Comparison of ENCODE assay signal across 9 mouse cellular contexts in genomic region chrX:136304295-136304694, GRCm38 (mm10). TPM values are rescaled to one million over a fixed set of nuclear protein-coding genes. Genes with fewer than 3 reads are reported as not detected.
DNase-seq lines count a peak whose midpoint lies in the region; ATAC-seq and TF ChIP-seq lines count a peak whose summit lies in the region.
"Had no signal": no experiment of that assay in that cellular context is flagged by ENCODE, and none has a peak within 500 bp of the region (broad histone marks: within the 10 kb centered on the region; RNA-seq: fewer than 3 reads in every experiment).

No protein-coding gene starts in this region.

- H3K9ac ChIP-seq in embryonic facial prominence, embryonic 14.5 days (ENCODE audit: low read depth, low read length): no peak overlapping the region

- intact Hi-C loops in left cerebral cortex, adult 2 months (cut with DNase I): loop anchor here (2.0 kb wide), 1 partner anchor 65 kb away; no protein-coding TSS in a partner anchor
- intact Hi-C loops in left cerebral cortex, postnatal 10 days (cut with DNase I): loop anchor here (2.0 kb wide), 1 partner anchor 65 kb away; no protein-coding TSS in a partner anchor

- no peaks in the 10 kb centered on the region for H3K36me3 ChIP-seq in embryonic facial prominence, embryonic 14.5 days (ENCODE audit: control insufficient read depth, insufficient read depth, low read length)

- ATAC-seq in cerebellum, adult (ENCODE audit: insufficient number of reproducible peaks, low FRiP score, low TSS enrichment): no peak
- ATAC-seq in embryonic facial prominence, embryonic 14.5 days (ENCODE audit: low read depth): no peak

- H3K27ac ChIP-seq in left cerebral cortex, adult 2 months: no peak overlapping the region
- no peak overlapping the region for H3K27ac ChIP-seq in embryonic facial prominence, embryonic 14.5 days (replicated peaks; ENCODE audit: low read depth, low read length)

- peak; percentile 27 for DNase-seq in cerebellum, adult 11 months
- DNase-seq in left cerebral cortex, adult 2 months (ENCODE audit: extremely low spot score in 1 of 2, low spot score in 2 of 2): peak; percentile 19 to 44
- no peak for DNase-seq in left cerebral cortex, postnatal 10 days (ENCODE audit: extremely low spot score in 1 of 2, low spot score in 2 of 2)
- peak; percentile 21 for DNase-seq in ZHBTc4 (ENCODE audit: low read depth, low spot score)
- DNase-seq in embryonic facial prominence, embryonic 14.5 days (ENCODE audit: low spot score): peak; percentile 23
- DNase-seq in lung, adult 18-20 months: peak; percentile 3 to 10
- DNase-seq in thymus, postnatal 25 days: peak; percentile 13

- no peaks in the 10 kb centered on the region for H3K27me3 ChIP-seq in embryonic facial prominence, embryonic 14.5 days (replicated peaks; ENCODE audit: control insufficient read depth, insufficient read depth, low read length)

- no peak overlapping the region for H3K4me3 ChIP-seq in left cerebral cortex, adult 2 months
- H3K4me3 ChIP-seq in embryonic facial prominence, embryonic 14.5 days (ENCODE audit: low read depth, low read length): no peak overlapping the region
- H3K4me3 ChIP-seq: megakaryocyte, embryonic 14.5 days had no signal

- no peaks in the 10 kb centered on the region for H3K4me1 ChIP-seq in embryonic facial prominence, embryonic 14.5 days (ENCODE audit: control insufficient read depth, insufficient read depth, low read length)
- H3K4me1 ChIP-seq: megakaryocyte, embryonic 14.5 days had no signal

- H3K4me2 ChIP-seq in embryonic facial prominence, embryonic 14.5 days (ENCODE audit: low read depth, low read length): no peak overlapping the region

- TF ChIP-seq CTCF in left cerebral cortex, adult 2 months (IDR thresholded peaks at IDR 0.05): peak; percentile 83

- no peaks in the 10 kb centered on the region for H3K9me3 ChIP-seq in embryonic facial prominence, embryonic 14.5 days (ENCODE audit: control insufficient read depth, low read length)

RNA-seq across cellular contexts. Expression of gene Bex3, which starts 34.2 kb away (rescaled TPM):
- total RNA-seq in left cerebral cortex, adult 2 months (2021): 100 to 1,000 TPM; 276 to 281 TPM
- total RNA-seq in left cerebral cortex, postnatal 10 days (2021): 100 to 1,000 TPM; 401 to 439 TPM
- polyA plus RNA-seq in embryonic facial prominence, embryonic 14.5 days (2014; fragmentation: Nextera tagmentation; extraction: Ambion mirVana): 391 and 421 TPM in 2 replicates

RNA-seq across cellular contexts. Expression of gene Tceal9, which starts 59.4 kb away (rescaled TPM):
- total RNA-seq in left cerebral cortex, adult 2 months (2021): 100 to 1,000 TPM; 124 to 129 TPM
- total RNA-seq in left cerebral cortex, postnatal 10 days (2021): 10 to 100 TPM; 98.1 to 98.8 TPM
- 553 and 556 TPM in 2 replicates for polyA plus RNA-seq in embryonic facial prominence, embryonic 14.5 days (2014; fragmentation: Nextera tagmentation; extraction: Ambion mirVana)

Comparison
In these comparisons a context has a peak if more than half of its experiments do, and no peak if none do; other contexts are left out.
1. DNase-seq: peak in cerebellum, adult 11 months (single experiment), left cerebral cortex, adult 2 months (2 of 2), ZHBTc4 (single experiment), embryonic facial prominence, embryonic 14.5 days (single experiment), lung, adult 18-20 months (2 of 2) and thymus, postnatal 25 days (single experiment); none in left cerebral cortex, postnatal 10 days (0 of 2).